Mouse (Mus musculus) stomach, postnatal 0 days (tissue): ENCODE measurements around the gene Dot1l.

Experiments
- CTCF ChIP-seq: IDR thresholded peaks from 2 replicates; pipeline ENCODE4 v1.5.1; 2016; ENCODE audit warnings: antibody characterized with exemption, low read depth, mild to moderate bottlenecking, moderate library complexity
- EP300 ChIP-seq: optimal IDR thresholded peaks from 2 replicates; pipeline ENCODE3; 2016; ENCODE audit warnings: antibody characterized with exemption

DNA sequence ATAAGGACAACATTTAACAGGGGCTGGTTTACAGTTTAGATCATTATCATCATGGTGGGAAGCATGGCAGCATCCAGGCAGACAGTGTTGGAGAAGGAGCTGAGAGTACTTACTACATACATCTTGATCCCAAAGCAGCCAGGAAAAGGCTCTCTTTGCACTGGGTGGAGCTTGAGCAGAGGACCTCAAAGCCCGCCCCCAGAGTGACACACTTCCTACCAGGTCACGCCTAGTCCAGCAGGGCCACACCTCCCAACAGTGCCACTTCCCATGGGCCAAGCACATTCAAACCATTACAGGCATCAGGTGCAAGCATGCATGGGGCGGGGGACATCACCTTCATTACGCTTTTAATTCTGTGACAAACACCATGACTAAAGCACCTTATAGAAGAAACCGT, 10.7 kb upstream of the Dot1l start:
- TF ChIP-seq EP300 (no peak), CTCF (no peak)
